Mouse (Mus musculus) lung, postnatal 0 days (tissue): Measurements from ENCODE around the gene Tsks. TPM values are rescaled to one million over a fixed set of nuclear protein-coding genes. Genes with fewer than 3 reads are reported as not detected.
A peak's percentile ranks its signal among the peaks of the same experiment; 100 is the strongest.

Source experiments
- ATAC-seq: fragments of 200-750 bp; cut with Nextera tagmentation; 2 replicates; pipeline ENCODE4 v1.8.0; 2017; ENCODE audit warnings: moderate library complexity
- DNase-seq: peaks from one replicate; pipeline ENCODE4 v3.0.0-alpha.2; 2016; ENCODE audit warnings: low spot score
- H3K27ac ChIP-seq: fragments of 300-500 bp; sonication (generic); 2 replicates; pipeline ENCODE4 v1.5.1; 2014; ENCODE audit warnings: antibody characterized with exemption, mild to moderate bottlenecking, low read length, mixed read lengths
- H3K27me3 ChIP-seq: fragments of 300-500 bp; sonication (generic); replicated peaks from 2 replicates; pipeline ENCODE4 v1.6.1; 2014; ENCODE audit warnings: low read length, mixed read lengths; ENCODE audit not compliant: insufficient read depth
- H3K36me3 ChIP-seq: fragments of 300-500 bp; sonication (generic); 2 replicates; pipeline ENCODE4 v1.6.1; 2014; ENCODE audit warnings: low read length, mixed read lengths; ENCODE audit not compliant: insufficient read depth
- H3K4me1 ChIP-seq: fragments of 300-500 bp; sonication (generic); 2 replicates; pipeline ENCODE4 v1.6.1; 2014; ENCODE audit warnings: antibody characterized with exemption, low read depth, low read length, mixed read lengths; ENCODE audit not compliant: insufficient read depth
- H3K4me2 ChIP-seq: fragments of 300-500 bp; sonication (generic); replicated peaks from 2 replicates; pipeline ENCODE4 v1.6.1; 2014; ENCODE audit warnings: low read depth, mild to moderate bottlenecking, low read length, moderate library complexity, mixed read lengths
- H3K4me3 ChIP-seq: fragments of 300-500 bp; sonication (generic); 2 replicates; pipeline ENCODE4 v1.5.1; 2014; ENCODE audit warnings: low read depth, low read length
- H3K9ac ChIP-seq: fragments of 300-500 bp; sonication (generic); replicated peaks from 2 replicates; pipeline ENCODE4 v1.6.1; 2014; ENCODE audit warnings: low read depth, mild to moderate bottlenecking
- H3K9me3 ChIP-seq: fragments of 300-500 bp; sonication (generic); 2 replicates; pipeline ENCODE4 v1.6.1; 2016; ENCODE audit warnings: low read length, mixed read lengths
- CTCF ChIP-seq: IDR thresholded peaks from 2 replicates; pipeline ENCODE4 v1.5.1; 2016; ENCODE audit warnings: antibody characterized with exemption, mild to moderate bottlenecking
- EP300 ChIP-seq: IDR thresholded peaks from 2 replicates; pipeline ENCODE4 v1.6.1; 2016; ENCODE audit warnings: antibody characterized with exemption, mild to moderate bottlenecking, control low read depth
- WGBS: fragments of 180-500 bp; shearing (Covaris S2); extraction: QIAGEN DNeasy Blood & Tissue Kit; methylation state at CpG from one replicate; pipeline ENCODE4 v1.1.7; 2014; 5-methylcytosine and 5-hydroxymethylcytosine counted together
- polyA plus RNA-seq: library from polyadenylated mRNA; unstranded; fragments of >200 nt; fragmentation: Nextera tagmentation; extraction: Ambion mirVana; gene quantifications from 2 replicates; pipeline ENCODE4 v1.2.1, GENCODE M21; 2015

Gene Tsks
- polyA plus RNA-seq, 1 experiment from 2014 or later = 0.44 TPM

DNA sequence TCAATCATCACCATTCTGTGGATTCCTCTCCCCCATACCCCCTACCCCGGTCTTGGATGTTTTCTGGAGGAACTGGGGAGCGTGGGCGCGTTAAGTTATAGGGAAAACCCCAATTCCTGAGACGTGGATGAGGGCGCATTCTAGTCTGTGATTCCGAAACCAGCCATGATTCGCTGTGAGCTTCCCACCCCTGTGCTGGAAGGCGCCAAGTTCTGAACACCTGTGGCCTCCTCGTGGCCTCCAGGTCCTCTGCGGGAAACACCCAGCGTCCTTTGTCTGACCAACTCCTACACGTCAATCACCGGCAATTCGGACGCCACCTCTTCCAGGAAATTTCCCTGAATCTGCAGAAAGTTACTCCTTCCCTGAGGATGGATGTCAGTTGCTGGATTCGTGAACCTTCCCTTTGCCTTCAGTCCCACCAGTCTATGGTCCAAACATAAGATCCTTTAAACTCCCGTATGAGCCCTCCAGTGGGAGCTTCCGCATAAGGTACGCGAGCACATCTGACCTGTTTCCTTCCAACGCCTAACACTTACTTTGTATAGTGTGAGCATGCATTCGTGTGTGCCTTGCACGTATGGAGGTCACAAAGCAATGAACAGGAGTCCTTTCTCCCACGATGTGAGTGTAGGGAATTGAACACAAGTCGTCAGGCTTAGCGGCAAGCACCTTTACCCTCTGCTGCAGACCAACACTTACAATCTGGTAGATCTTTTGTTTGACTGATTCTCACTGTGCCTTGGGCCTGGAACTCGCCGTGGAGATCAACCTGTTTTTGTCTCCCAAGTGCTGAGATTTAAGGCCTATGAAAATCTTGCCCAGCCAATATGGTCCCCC is 44.1 kb downstream of the Tsks start:
- under 1% methylated on average over 29 of the region's 29 CpGs for WGBS
- Histone ChIP-seq H3K4me1 (no peaks in the 10 kb centered on the region; the same call in 1 of the 2 replicates), H3K27me3 (no peaks in the 10 kb centered on the region), H3K9me3 (no peaks in the 10 kb centered on the region), H3K4me2 (peak overlapping the region; percentile 65), H3K4me3 (peak overlapping the region; percentile 44), H3K27ac (peak overlapping the region; percentile 81), H3K9ac (peak overlapping the region; percentile 43), H3K36me3 (peaks cover 8% of the 10 kb centered on the region; the same call in 1 of the 2 replicates)
- no peak for DNase-seq
- ATAC-seq = peak; percentile 14
- no peak for TF ChIP-seq EP300
- TF ChIP-seq CTCF = peak; percentile 25; the same call in 1 of the 2 replicates

DNA sequence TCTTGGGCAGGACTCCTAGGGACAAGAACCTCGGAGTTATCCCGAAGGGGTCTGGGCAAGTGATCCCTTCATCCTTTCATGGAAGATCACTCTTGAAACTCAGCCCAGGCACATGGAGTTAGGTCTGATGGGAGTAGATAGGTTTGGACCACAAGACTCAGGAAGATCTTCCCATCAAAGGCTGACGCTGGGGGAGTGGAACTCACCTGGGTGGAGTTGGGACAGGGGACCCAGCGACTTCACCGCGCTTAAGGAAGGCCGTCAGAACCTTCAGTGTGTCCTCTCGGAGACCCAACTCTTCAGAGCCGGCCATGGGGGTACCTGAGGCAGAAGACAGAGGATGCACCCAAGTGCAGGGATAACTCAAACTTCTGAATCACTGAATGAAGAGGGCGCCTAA is 53.7 kb downstream of the Tsks start:
- Histone ChIP-seq H3K4me2 (peak overlapping the region; percentile 65), H3K4me1 (peaks cover 10% of the 10 kb centered on the region), H3K9me3 (no peaks in the 10 kb centered on the region), H3K36me3 (peaks cover 18% of the 10 kb centered on the region), H3K4me3 (peak overlapping the region; percentile 64), H3K27me3 (no peaks in the 10 kb centered on the region), H3K27ac (no peak overlapping the region), H3K9ac (peak overlapping the region; percentile 61)
- ATAC-seq = no peak
- no peak for TF ChIP-seq CTCF
- no peak for TF ChIP-seq EP300
- no peak for DNase-seq
- 10% methylated on average over 10 of the region's 10 CpGs for WGBS

- DNase-seq = peak; percentile 99
- H3K9ac ChIP-seq = peak within 1 kb of the TSS; percentile 61
- WGBS = under 1% methylated on average over 43 of the region's 43 CpGs
- peak; percentile 96 for ATAC-seq
- peaks cover 10% of the 10 kb centered on the region for H3K4me1 ChIP-seq
- peak within 1 kb of the TSS; percentile 64 for H3K4me3 ChIP-seq
- H3K36me3 ChIP-seq = peaks cover 20% of the 10 kb centered on the region
- no peaks in the 10 kb centered on the region for H3K27me3 ChIP-seq
- H3K27ac ChIP-seq = peak within 1 kb of the TSS; percentile 87
- peak within 1 kb of the TSS; percentile 65 for H3K4me2 ChIP-seq
- no peak for TF ChIP-seq CTCF
- no peak for TF ChIP-seq EP300
- H3K9me3 ChIP-seq = no peaks in the 10 kb centered on the region
These were observed 54.4 kb downstream of the Tsks start, which contains the start of gene Irf3 for GRCm38 (mm10) chr7:44997231-44997939. Gene Irf3, plus strand, starts transcription at chr7:44997648.

- Histone ChIP-seq H3K4me2 (peak overlapping the region; percentile 65), H3K27me3 (no peaks in the 10 kb centered on the region), H3K9me3 (no peaks in the 10 kb centered on the region), H3K27ac (peak overlapping the region; percentile 87), H3K4me3 (peak overlapping the region; percentile 64), H3K36me3 (peaks cover 23% of the 10 kb centered on the region), H3K9ac (peak overlapping the region; percentile 61), H3K4me1 (peaks cover 10% of the 10 kb centered on the region)
- TF ChIP-seq CTCF (no peak), EP300 (no peak)
- no peak for ATAC-seq
- 1% methylated on average over 15 of the region's 15 CpGs for WGBS
- no peak for DNase-seq
These were observed 55.0 kb downstream of the Tsks start for GRCm38 (mm10) chr7:44997940-44998428.

- WGBS = 2% methylated on average over 18 of the region's 18 CpGs
- Histone ChIP-seq H3K36me3 (peaks cover 28% of the 10 kb centered on the region), H3K27ac (peak within 1 kb of the TSS; percentile 87), H3K9ac (peak within 1 kb of the TSS; percentile 61), H3K27me3 (no peaks in the 10 kb centered on the region), H3K4me3 (peak within 1 kb of the TSS; percentile 64), H3K4me2 (peak within 1 kb of the TSS; percentile 65), H3K4me1 (peaks cover 10% of the 10 kb centered on the region), H3K9me3 (no peaks in the 10 kb centered on the region)
- TF ChIP-seq EP300 (no peak), CTCF (no peak)
- peak; percentile 56 for DNase-seq
- no peak for ATAC-seq
These were observed 55.5 kb downstream of the Tsks start, which contains the start of gene Bcl2l12 for GRCm38 (mm10) chr7:44998501-44998955. Gene Bcl2l12, minus strand, starts transcription at chr7:44998712.

- Histone ChIP-seq H3K27ac (no peak overlapping the region), H3K9me3 (no peaks in the 10 kb centered on the region), H3K4me3 (no peak overlapping the region), H3K36me3 (peaks cover 29% of the 10 kb centered on the region), H3K4me1 (peaks cover 10% of the 10 kb centered on the region), H3K27me3 (no peaks in the 10 kb centered on the region), H3K4me2 (peak overlapping the region; percentile 25; the same call in 1 of the 2 replicates), H3K9ac (no peak overlapping the region)
- ATAC-seq = no peak
- TF ChIP-seq CTCF (no peak), EP300 (no peak)
- 52% methylated on average over 11 of the region's 11 CpGs for WGBS
- DNase-seq = peak; percentile 30
These were observed 56.7 kb downstream of the Tsks start for GRCm38 (mm10) chr7:44999753-45000152.
